Mouse (Mus musculus): ENCODE results near the gene Sult2b1.

- TF ChIP-seq CTCF (IDR thresholded peaks at IDR 0.05; ENCODE audit: low read depth): peak; percentile 100
- TF ChIP-seq EP300 (IDR thresholded peaks at IDR 0.05; ENCODE audit: low read depth): no peak
These were observed 16.9 kb upstream of the Sult2b1 start for GRCm38 (mm10) chr7:45801348-45801747.
